Mouse (Mus musculus) cerebellum, adult 2 months (tissue): Measurements from ENCODE around the gene Uhrf2.

ENCODE experiments used
- CTCF ChIP-seq: fragments of 200-500 bp; IDR thresholded peaks from 2 replicates; pipeline ENCODE4 v1.5.1; 2011; ENCODE audit warnings: low read depth, mild to moderate bottlenecking, control low read depth, low read length, moderate library complexity, borderline replicate concordance; ENCODE audit not compliant: insufficient read depth
- POLR2A ChIP-seq: fragments of 200-500 bp; IDR thresholded peaks from 2 replicates; pipeline ENCODE4 v1.6.1; 2011; ENCODE audit warnings: low read length, control low read depth, borderline replicate concordance; ENCODE audit not compliant: insufficient read depth

- no peak for TF ChIP-seq CTCF
- TF ChIP-seq POLR2A = no peak
Measured at GRCm38 (mm10) chr19:30117241-30117640, 86.9 kb downstream of the Uhrf2 start.
